Mouse (Mus musculus) brain, adult 2 months (tissue): ENCODE measurements at regions not wholly inside any gene's neighbourhood (a gene's known extent, or its start where the extent isn't known, plus 50 kb on each side); places are given as distances from the start of the nearest gene placed in this dataset.
"Not testable (repeated sequence)": the region's sequence is repeated elsewhere in the genome, so short reads cannot be mapped to it uniquely, and the experiment has no call there.

Experiments used
- DNase-seq: peaks from one replicate; pipeline ENCODE4 v3.0.0; 2011; ENCODE audit warnings: low read depth, low spot score

DNA sequence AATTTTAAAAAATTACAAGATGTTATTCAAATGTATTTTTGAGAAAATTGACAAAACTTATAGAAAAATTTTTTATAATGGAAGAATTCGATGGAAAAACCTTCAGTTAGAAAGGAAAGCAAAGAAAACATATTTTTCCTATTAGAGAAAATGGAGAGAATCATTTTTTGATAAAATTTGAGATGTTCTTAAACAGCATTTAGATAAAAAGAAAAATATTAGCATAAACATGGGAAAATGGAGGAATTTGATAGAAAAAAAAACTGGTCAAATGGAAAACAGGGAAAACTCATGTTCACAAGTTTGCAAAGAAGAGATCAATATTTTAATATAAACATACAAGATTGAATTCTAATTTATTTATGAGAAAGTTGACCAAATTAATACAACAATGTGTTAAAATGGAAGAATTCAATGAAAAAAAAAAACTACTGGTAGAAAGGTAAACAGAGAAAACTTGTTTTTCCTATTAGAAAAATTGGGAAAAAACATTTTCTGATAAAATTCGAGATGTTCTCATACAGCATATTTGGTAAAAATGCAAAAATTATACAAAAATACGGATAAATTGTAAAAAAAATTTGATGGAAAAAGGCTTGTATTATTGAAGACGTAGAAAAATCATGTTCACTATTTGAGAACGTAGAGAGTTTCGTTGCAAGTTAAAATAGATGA lies 122.4 kb downstream of the 4932411N23Rik start:
- DNase-seq = peak; percentile 0

DNA sequence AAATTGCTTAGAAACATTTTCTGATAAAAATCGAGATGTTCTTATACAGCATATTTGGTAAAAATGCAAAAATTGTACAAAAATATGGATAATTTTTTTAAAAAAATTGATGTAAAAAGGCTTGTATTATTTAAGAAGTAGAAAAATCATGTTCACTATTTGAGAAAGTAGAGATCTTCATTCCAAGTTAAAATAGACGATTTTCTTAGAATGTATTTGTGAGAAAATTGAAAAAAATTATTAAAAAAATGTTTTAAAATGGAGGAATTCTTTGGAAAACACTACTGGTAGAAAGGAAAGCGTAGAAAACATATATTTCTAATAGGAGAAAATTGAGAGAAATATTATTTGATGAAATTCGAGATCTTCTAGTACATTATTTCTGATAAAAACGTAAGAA lies 124.8 kb downstream of the 4932411N23Rik start:
- DNase-seq = not testable (repeated sequence)

- DNase-seq = not testable (repeated sequence)
Measured at GRCm38 (mm10) chrX:126685020-126685419, 130.6 kb downstream of the 4932411N23Rik start.

DNA sequence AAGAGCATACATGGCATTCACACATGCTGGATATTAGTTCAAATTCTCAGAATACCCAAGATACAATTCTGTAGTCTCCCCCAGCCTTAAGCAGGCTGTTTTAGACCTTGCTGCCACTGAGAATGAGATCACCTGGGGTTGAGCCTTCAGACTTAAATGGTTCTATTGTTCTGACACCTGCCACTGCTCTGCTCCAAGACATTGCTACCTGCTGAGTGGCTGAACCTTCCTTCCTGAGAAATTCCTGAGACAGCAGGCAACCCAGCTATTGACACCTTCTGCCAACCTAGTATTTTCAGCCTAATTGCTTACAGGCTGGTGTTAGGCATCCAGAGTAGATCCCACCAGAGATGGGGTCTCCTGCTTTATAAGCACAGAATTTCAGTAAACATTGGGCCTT lies 159.9 kb downstream of the 4932411N23Rik start:
- no peak for DNase-seq
